Mouse (Mus musculus): ENCODE results near the gene Kdm6b. TPM values are rescaled to one million over a fixed set of nuclear protein-coding genes. Genes with fewer than 3 reads are reported as not detected.

The Kdm6b gene
- polyA plus RNA-seq, 1 experiment from 2014 or later = 4.8 TPM

DNA sequence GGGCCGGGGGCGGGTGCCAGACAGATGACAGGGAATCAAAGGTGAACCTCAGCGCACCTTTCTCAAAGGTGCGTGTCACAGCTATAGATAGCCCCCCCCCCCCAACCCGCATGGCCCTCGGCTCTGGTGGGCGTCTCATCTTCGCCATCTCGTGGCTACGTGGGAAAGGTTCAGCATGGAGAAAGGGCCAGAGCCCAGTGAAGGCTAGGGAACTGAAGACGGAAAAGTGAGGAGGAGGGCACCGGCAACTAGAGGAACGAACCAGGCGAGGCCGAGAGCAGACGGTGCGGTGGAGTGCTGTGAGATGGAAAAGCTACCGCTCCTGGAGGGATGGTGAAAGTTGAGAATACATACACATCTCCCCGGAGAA lies 6.0 kb upstream of the Kdm6b start:
- no peak for DNase-seq
- H3K9ac ChIP-seq = peak overlapping the region; percentile 65
- H3K27me3 ChIP-seq = peaks cover 55% of the 10 kb centered on the region
- under 1% methylated on average over 19 of the region's 19 CpGs for WGBS (ENCODE audit: insufficient replicate concordance)
- H3K4me3 ChIP-seq (replicated peaks) = peak overlapping the region; percentile 61
- no peaks in the 10 kb centered on the region for H3K9me3 ChIP-seq (replicated peaks)
- H3K4me2 ChIP-seq = peak overlapping the region; percentile 95
- H3K27ac ChIP-seq = peak overlapping the region; percentile 81
- peaks cover 76% of the 10 kb centered on the region for H3K4me1 ChIP-seq (replicated peaks)
- ATAC-seq (ENCODE audit: low read depth) = no peak
- H3K36me3 ChIP-seq = no peaks in the 10 kb centered on the region

DNA sequence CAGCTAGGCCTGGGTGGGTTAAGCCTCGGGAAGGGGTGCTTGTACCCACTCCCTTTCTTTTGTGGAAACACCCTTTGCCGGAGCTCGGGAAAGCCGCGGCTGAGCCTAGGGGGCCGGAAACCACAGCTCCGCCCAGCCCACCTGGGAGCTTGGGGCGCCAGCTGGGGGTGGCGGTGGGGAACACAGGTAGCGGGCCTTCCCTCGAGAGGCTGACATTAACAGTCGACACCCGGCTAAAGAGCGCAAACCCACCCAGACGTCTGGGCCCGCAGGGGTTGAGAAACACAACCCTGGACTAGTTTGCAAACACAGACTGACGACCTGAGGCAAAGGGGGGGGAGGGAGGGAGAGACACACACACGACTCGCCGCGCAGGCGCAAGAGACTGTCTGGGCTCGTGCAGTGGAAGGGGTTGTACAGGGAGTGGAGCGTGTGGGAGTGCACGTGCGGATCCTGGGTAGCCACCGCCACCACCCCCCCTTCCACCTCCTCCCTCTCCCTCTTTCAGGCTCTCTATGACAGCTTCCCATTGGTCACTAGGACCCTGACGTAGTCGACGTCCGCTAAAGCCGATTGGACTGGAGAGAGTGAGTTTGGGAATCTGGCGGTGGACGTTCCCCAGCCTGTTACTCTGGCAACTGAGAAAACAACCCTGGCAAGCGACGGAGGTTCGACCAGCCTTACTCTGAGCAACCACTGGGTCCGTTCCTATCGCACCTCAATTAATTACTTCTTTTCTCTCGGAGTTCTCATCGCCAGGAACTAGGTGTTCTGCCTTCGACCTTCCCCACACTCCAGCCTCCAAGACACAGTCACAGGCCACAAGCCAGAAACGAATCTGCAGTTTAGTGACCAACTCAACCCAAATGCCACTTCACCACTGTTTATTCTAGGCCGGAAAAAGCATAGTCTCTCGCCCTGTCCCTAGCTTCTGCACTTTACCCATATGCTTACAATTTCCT lies 5.3 kb upstream of the Kdm6b start:
- Histone ChIP-seq H3K4me1 (replicated peaks) (peaks cover 77% of the 10 kb centered on the region), H3K4me2 (peak overlapping the region; percentile 95), H3K4me3 (replicated peaks) (peak overlapping the region; percentile 61), H3K9me3 (replicated peaks) (no peaks in the 10 kb centered on the region), H3K27me3 (peaks cover 55% of the 10 kb centered on the region), H3K36me3 (no peaks in the 10 kb centered on the region), H3K9ac (peak overlapping the region; percentile 73), H3K27ac (peak overlapping the region; percentile 81)
- ATAC-seq (ENCODE audit: low read depth) (peak; percentile 81), DNase-seq (peak; percentile 85)
- WGBS (ENCODE audit: insufficient replicate concordance) = under 1% methylated on average over 45 of the region's 45 CpGs

- Histone ChIP-seq H3K4me2 (peak overlapping the region; percentile 95), H3K27me3 (peaks cover 51% of the 10 kb centered on the region), H3K36me3 (peaks cover 3% of the 10 kb centered on the region; the same call in 1 of the 2 replicates), H3K4me1 (replicated peaks) (peaks cover 83% of the 10 kb centered on the region), H3K9me3 (replicated peaks) (no peaks in the 10 kb centered on the region), H3K9ac (peak overlapping the region; percentile 73), H3K27ac (peak overlapping the region; percentile 81), H3K4me3 (replicated peaks) (peak overlapping the region; percentile 61)
- ATAC-seq (ENCODE audit: low read depth) (no peak), DNase-seq (peak; percentile 66)
- WGBS (ENCODE audit: insufficient replicate concordance) = under 1% methylated on average over 39 of the region's 39 CpGs
These were observed 4.2 kb upstream of the Kdm6b start for GRCm38 (mm10) chr11:69417449-69418384.

DNA sequence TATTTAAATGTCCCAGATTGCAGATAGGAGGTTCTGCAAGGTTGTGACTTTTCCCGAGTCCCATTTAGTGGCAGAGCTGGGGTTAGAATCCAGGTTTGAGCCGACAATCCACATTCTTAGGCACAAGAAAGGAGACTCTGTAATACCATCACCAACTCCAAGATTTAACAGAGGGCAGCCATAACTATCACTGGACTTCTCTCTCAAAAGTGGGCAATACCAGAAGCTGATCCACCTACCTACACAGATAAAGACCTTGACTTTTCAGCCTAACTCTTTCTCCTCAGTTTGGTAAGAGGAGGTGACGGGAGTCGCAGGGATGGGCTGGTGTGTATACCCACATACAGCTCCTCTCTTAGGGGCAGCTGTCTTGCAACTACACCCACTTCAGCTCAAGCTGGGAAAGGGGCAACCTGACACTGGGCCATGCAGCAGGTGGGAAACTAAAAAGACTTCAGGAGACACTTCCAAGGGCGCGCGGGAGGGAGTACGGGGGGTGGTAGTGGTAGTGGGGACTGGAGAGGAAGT lies 3.5 kb upstream of the Kdm6b start:
- WGBS (ENCODE audit: insufficient replicate concordance) = 29% methylated on average over 8 of the region's 8 CpGs
- H3K4me2 ChIP-seq = peak overlapping the region; percentile 95
- DNase-seq (no peak), ATAC-seq (ENCODE audit: low read depth) (no peak)
- no peaks in the 10 kb centered on the region for H3K9me3 ChIP-seq (replicated peaks)
- peaks cover 3% of the 10 kb centered on the region; the same call in 1 of the 2 replicates for H3K36me3 ChIP-seq
- H3K27ac ChIP-seq = peak overlapping the region; percentile 73
- peaks cover 43% of the 10 kb centered on the region for H3K27me3 ChIP-seq
- H3K4me1 ChIP-seq (replicated peaks) = peaks cover 91% of the 10 kb centered on the region
- H3K9ac ChIP-seq = peak overlapping the region; percentile 8; the same call in 1 of the 2 replicates
- H3K4me3 ChIP-seq (replicated peaks) = peak overlapping the region; percentile 61

- ATAC-seq (ENCODE audit: low read depth) (no peak), DNase-seq (no peak)
- Histone ChIP-seq H3K9me3 (replicated peaks) (no peaks in the 10 kb centered on the region), H3K36me3 (peaks cover 3% of the 10 kb centered on the region; the same call in 1 of the 2 replicates), H3K9ac (peak overlapping the region; percentile 36; the same call in 1 of the 2 replicates), H3K27me3 (peaks cover 39% of the 10 kb centered on the region), H3K4me3 (replicated peaks) (peak overlapping the region; percentile 61), H3K27ac (0 out of 2 replicates have a peak overlapping the region, but pooled peaks have one; percentile 73), H3K4me2 (peak overlapping the region; percentile 95), H3K4me1 (replicated peaks) (peaks cover 95% of the 10 kb centered on the region)
- WGBS (ENCODE audit: insufficient replicate concordance) = 7% methylated on average over 4 of the region's 4 CpGs
These were observed 3.0 kb upstream of the Kdm6b start for GRCm38 (mm10) chr11:69416509-69416908.

DNA sequence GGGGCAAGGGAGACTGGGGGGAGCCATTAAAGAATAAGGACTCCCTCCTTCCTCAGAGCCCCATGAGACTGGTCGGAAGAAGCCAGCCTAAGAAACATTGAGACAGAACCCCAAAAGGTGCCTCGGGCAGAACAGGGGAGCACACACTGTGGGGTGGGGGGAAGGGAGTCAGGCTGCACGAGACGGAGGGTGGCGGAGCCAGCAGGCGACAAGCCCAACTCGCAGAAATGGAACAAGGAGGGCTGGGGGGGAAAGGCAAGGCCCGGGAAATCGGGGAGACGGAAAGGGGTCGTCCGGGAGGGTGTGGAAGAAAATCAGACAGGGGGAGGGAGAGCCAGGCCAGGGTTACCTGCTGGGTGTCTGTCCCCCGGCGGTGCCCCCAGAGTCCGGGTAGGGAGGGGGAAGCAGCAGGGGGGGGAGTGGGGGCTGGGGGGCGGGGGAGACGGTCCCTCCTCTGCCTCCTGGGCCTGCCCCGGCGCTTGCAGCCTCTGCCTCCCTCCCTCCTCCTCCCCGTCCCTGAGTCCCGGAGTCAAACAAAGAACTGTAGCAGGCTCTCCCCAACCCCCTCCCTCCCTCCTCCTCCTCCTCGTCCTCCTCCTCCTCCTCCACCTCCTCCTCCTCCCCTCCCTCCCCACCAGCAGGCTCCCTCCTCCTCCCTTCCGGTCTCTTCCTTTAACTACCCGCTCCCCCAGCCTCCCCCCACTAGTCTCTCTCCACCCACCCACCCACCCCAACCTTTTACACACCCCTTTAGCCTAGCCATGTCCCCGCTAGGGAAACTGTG lies 2.4 kb upstream of the Kdm6b start:
- Histone ChIP-seq H3K9me3 (replicated peaks) (no peaks in the 10 kb centered on the region), H3K36me3 (peaks cover 3% of the 10 kb centered on the region; the same call in 1 of the 2 replicates), H3K4me3 (replicated peaks) (peak overlapping the region; percentile 61), H3K27ac (peak overlapping the region; percentile 85), H3K27me3 (peaks cover 32% of the 10 kb centered on the region), H3K9ac (peak overlapping the region; percentile 63), H3K4me2 (peak overlapping the region; percentile 100), H3K4me1 (replicated peaks) (peaks cover 93% of the 10 kb centered on the region)
- DNase-seq (no peak), ATAC-seq (ENCODE audit: low read depth) (no peak)
- WGBS (ENCODE audit: insufficient replicate concordance) = 3% methylated on average over 17 of the region's 25 CpGs

GRCm38 (mm10) chr11:69415327-69415667 lies 1.8 kb upstream of the Kdm6b start:
- no peaks in the 10 kb centered on the region for H3K9me3 ChIP-seq (replicated peaks)
- ATAC-seq (ENCODE audit: low read depth) (no peak), DNase-seq (no peak)
- peaks cover 93% of the 10 kb centered on the region for H3K4me1 ChIP-seq (replicated peaks)
- peak overlapping the region; percentile 85 for H3K27ac ChIP-seq
- peaks cover 27% of the 10 kb centered on the region for H3K27me3 ChIP-seq
- 11% methylated on average over 3 of the region's 3 CpGs for WGBS (ENCODE audit: insufficient replicate concordance)
- H3K9ac ChIP-seq = peak overlapping the region; percentile 63
- H3K36me3 ChIP-seq = peaks cover 3% of the 10 kb centered on the region; the same call in 1 of the 2 replicates
- H3K4me3 ChIP-seq (replicated peaks) = peak overlapping the region; percentile 61
- peak overlapping the region; percentile 100 for H3K4me2 ChIP-seq

DNA sequence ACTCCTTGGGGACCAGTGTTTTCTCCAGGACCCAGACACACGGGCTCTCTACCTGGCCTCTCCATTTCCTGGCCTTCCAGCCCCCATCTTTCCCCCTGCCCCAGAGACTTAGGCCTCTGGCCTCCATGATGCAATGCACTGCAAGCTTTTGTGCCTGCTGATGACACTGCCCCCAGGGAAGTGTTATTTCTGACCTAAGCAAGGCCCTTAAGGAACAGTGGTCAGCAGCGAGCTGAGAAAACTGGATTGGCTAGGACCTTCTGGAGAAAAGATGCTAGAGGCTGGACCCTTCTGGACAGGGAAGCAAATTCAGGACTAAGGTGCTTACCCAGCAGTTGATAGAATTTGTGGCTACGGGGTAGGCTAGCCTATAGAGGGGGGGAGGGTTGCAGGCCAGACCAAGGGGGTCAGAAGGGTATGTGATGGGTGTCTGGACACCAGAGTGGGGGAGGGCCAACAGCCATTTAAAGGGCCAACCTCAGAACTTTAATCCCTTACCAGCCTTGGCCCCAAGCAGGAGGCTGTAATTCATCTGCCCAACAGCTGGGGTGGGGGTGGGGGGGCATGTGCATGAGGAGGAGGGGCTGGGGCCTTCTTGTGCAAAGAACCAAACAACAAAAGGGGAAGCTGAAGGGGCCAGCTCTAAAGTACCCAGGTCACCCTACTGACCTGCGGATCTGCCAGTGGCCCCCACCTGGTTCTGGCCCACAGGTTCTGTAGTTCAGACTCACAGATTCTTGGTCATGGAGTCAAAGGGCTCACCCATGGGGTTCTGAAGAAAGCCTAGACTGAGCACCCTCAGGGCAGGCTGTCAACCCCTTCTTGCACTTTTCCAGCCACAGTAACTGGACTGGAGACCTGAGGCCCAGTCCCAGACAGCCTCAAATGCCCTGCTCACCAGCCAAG lies 1.2 kb upstream of the Kdm6b start:
- Histone ChIP-seq H3K27ac (peak overlapping the region; percentile 85), H3K36me3 (peaks cover 3% of the 10 kb centered on the region; the same call in 1 of the 2 replicates), H3K27me3 (peaks cover 27% of the 10 kb centered on the region), H3K4me3 (replicated peaks) (peak overlapping the region; percentile 61), H3K9me3 (replicated peaks) (no peaks in the 10 kb centered on the region), H3K4me1 (replicated peaks) (peaks cover 93% of the 10 kb centered on the region), H3K9ac (peak overlapping the region; percentile 63), H3K4me2 (peak overlapping the region; percentile 100)
- no peak for ATAC-seq (ENCODE audit: low read depth)
- 35% methylated on average over 4 of the region's 4 CpGs for WGBS (ENCODE audit: insufficient replicate concordance)
- no peak for DNase-seq

GRCm38 (mm10) chr11:69412548-69412947 lies 927 bp downstream of the Kdm6b start:
- DNase-seq (no peak), ATAC-seq (ENCODE audit: low read depth) (no peak)
- H3K27me3 ChIP-seq = peaks cover 16% of the 10 kb centered on the region
- H3K4me1 ChIP-seq (replicated peaks) = peaks cover 90% of the 10 kb centered on the region
- H3K4me2 ChIP-seq = peak overlapping the region; percentile 100
- H3K4me3 ChIP-seq (replicated peaks) = peak overlapping the region; percentile 7
- 73% methylated on average over 7 of the region's 7 CpGs for WGBS (ENCODE audit: insufficient replicate concordance)
- peaks cover 10% of the 10 kb centered on the region for H3K36me3 ChIP-seq
- H3K9me3 ChIP-seq (replicated peaks) = no peaks in the 10 kb centered on the region
- H3K27ac ChIP-seq = peak overlapping the region; percentile 93
- peak overlapping the region; percentile 86 for H3K9ac ChIP-seq

Measured in liver, embryonic 13.5 days (tissue).